ENCODE assay signal across 29 mouse cellular contexts in the genomic region with DNA sequence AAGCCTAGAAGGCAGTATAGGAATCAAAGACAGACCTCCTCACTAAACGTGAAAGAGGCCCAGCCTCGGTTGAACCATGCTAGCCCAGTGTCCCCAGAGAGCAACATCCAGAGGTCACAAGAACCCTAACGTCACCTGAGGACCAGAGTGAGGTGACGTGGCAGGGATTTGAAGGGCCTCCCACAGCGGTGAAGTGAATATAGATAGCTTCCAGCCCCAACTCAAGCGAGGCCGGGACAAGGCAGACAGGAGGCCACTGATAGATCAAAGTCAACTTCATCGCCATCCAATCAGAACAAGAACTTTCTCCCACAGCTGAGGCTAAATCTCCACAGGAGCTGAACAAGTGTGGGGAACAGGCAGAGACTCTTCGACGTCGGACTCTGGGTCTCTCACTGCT. TPM values are rescaled to one million over a fixed set of nuclear protein-coding genes. Genes with fewer than 3 reads are reported as not detected.
A peak's percentile ranks its signal among the peaks of the same experiment; 100 is the strongest.
DNase-seq lines count a peak whose midpoint lies in the region; ATAC-seq and TF ChIP-seq lines count a peak whose summit lies in the region.
"Had no signal": no experiment of that assay in that cellular context is flagged by ENCODE, and none has a peak within 500 bp of the region (broad histone marks: within the 10 kb centered on the region; RNA-seq: fewer than 3 reads in every experiment).

No protein-coding gene starts in this region.

- H3K4me3 ChIP-seq in hindbrain, embryonic 13.5 days: no peak overlapping the region
- no peak overlapping the region for H3K4me3 ChIP-seq in hindbrain, embryonic 11.5 days (ENCODE audit: low read depth, low read length)
- no peak overlapping the region for H3K4me3 ChIP-seq in spleen, adult 2 months (ENCODE audit: extremely low read depth, insufficient read depth, insufficient read length)
- H3K4me3 ChIP-seq in neural tube, embryonic 15.5 days (replicated peaks): no peak overlapping the region
- H3K4me3 ChIP-seq in kidney, embryonic 14.5 days (ENCODE audit: low read length): no peak overlapping the region
- H3K4me3 ChIP-seq: forebrain, embryonic 12.5 days; gastrocnemius, adult 2 months; heart, embryonic 10.5 days; intestine, embryonic 15.5 days; limb, embryonic 13.5 days; midbrain, embryonic 10.5 days had no signal

- no peaks in the 10 kb centered on the region for H3K9me3 ChIP-seq in hindbrain, embryonic 13.5 days
- H3K9me3 ChIP-seq in hindbrain, embryonic 11.5 days (ENCODE audit: control insufficient read depth, low read length): no peaks in the 10 kb centered on the region
- H3K9me3 ChIP-seq in neural tube, embryonic 15.5 days (replicated peaks): no peaks in the 10 kb centered on the region
- no peaks in the 10 kb centered on the region for H3K9me3 ChIP-seq in kidney, embryonic 14.5 days (ENCODE audit: control insufficient read depth, low read length)
- H3K9me3 ChIP-seq: forebrain, embryonic 12.5 days; heart, embryonic 10.5 days; intestine, embryonic 15.5 days; limb, embryonic 13.5 days; midbrain, embryonic 10.5 days had no signal

- TF ChIP-seq POLR2A in spleen, adult 2 months (IDR thresholded peaks at IDR 0.05; ENCODE audit: low read depth, low read length): no peak

- no peak overlapping the region for H3K9ac ChIP-seq in hindbrain, embryonic 13.5 days
- no peak overlapping the region for H3K9ac ChIP-seq in hindbrain, embryonic 11.5 days (ENCODE audit: low read depth, low read length)
- no peak overlapping the region for H3K9ac ChIP-seq in neural tube, embryonic 15.5 days (replicated peaks)
- H3K9ac ChIP-seq in kidney, embryonic 14.5 days (ENCODE audit: low read depth, low read length): no peak overlapping the region
- H3K9ac ChIP-seq: forebrain, embryonic 12.5 days; intestine, embryonic 15.5 days; limb, embryonic 13.5 days; liver, embryonic 14.5 days had no signal

- no peaks in the 10 kb centered on the region for H3K36me3 ChIP-seq in hindbrain, embryonic 13.5 days
- H3K36me3 ChIP-seq in hindbrain, embryonic 11.5 days (ENCODE audit: control insufficient read depth, insufficient read depth, low read length): no peaks in the 10 kb centered on the region
- H3K36me3 ChIP-seq in spleen, adult 2 months (ENCODE audit: control insufficient read depth, insufficient read depth, low read length): no peaks in the 10 kb centered on the region
- no peaks in the 10 kb centered on the region for H3K36me3 ChIP-seq in neural tube, embryonic 15.5 days
- no peaks in the 10 kb centered on the region for H3K36me3 ChIP-seq in kidney, embryonic 14.5 days (ENCODE audit: control insufficient read depth, insufficient read depth, low read length)
- H3K36me3 ChIP-seq: forebrain, embryonic 12.5 days; heart, embryonic 10.5 days; intestine, embryonic 15.5 days; limb, embryonic 13.5 days; midbrain, embryonic 10.5 days had no signal

- H3K4me2 ChIP-seq in hindbrain, embryonic 13.5 days: no peak overlapping the region
- H3K4me2 ChIP-seq in hindbrain, embryonic 11.5 days (replicated peaks; ENCODE audit: low read depth, low read length): no peak overlapping the region
- no peak overlapping the region for H3K4me2 ChIP-seq in neural tube, embryonic 15.5 days
- H3K4me2 ChIP-seq in kidney, embryonic 14.5 days (replicated peaks; ENCODE audit: low read depth, low read length): no peak overlapping the region
- H3K4me2 ChIP-seq: forebrain, embryonic 12.5 days; intestine, embryonic 15.5 days; limb, embryonic 13.5 days had no signal

- peaks cover 30% of the 10 kb centered on the region for H3K4me1 ChIP-seq in hindbrain, embryonic 13.5 days (replicated peaks)
- H3K4me1 ChIP-seq in hindbrain, embryonic 11.5 days (replicated peaks; ENCODE audit: control insufficient read depth, insufficient read depth, low read length): peaks cover 5% of the 10 kb centered on the region
- peaks cover 48% of the 10 kb centered on the region for H3K4me1 ChIP-seq in spleen, adult 2 months (ENCODE audit: control insufficient read depth, insufficient read depth, insufficient read length)
- peaks cover 40% of the 10 kb centered on the region for H3K4me1 ChIP-seq in neural tube, embryonic 15.5 days
- peaks cover 35% of the 10 kb centered on the region for H3K4me1 ChIP-seq in kidney, embryonic 14.5 days (ENCODE audit: control insufficient read depth, insufficient read depth, low read length)

- no peak for DNase-seq in hindbrain, embryonic 11.5 days (ENCODE audit: low spot score)
- DNase-seq in spleen, adult 2 months (ENCODE audit: low read depth in 1 of 2, low spot score in 2 of 2): no peak
- DNase-seq in spleen, adult 18-20 months: no peak
- DNase-seq in heart, postnatal 4 days: no peak
- DNase-seq: adrenal gland, adult 2 months; cerebellum, adult 9-10 months; gastrocnemius, adult 2 months had no signal

- TF ChIP-seq CTCF in spleen, adult 2 months (IDR thresholded peaks at IDR 0.05; ENCODE audit: extremely low read depth, insufficient read depth, insufficient read length, insufficient replicate concordance): no peak

- 0 out of 2 replicates have a peak, but pooled peaks cover 5% of the 10 kb centered on the region for H3K27me3 ChIP-seq in hindbrain, embryonic 13.5 days
- no peaks in the 10 kb centered on the region for H3K27me3 ChIP-seq in hindbrain, embryonic 11.5 days (ENCODE audit: control insufficient read depth, insufficient read depth, low read length)
- H3K27me3 ChIP-seq in spleen, adult 2 months (ENCODE audit: control insufficient read depth, insufficient read depth, low read length): no peaks in the 10 kb centered on the region
- H3K27me3 ChIP-seq in neural tube, embryonic 15.5 days (replicated peaks): no peaks in the 10 kb centered on the region; the same call in 1 of the 2 replicates
- no peaks in the 10 kb centered on the region for H3K27me3 ChIP-seq in kidney, embryonic 14.5 days (ENCODE audit: control insufficient read depth, insufficient read depth, low read length)
- H3K27me3 ChIP-seq: intestine, embryonic 15.5 days had no signal

- peak overlapping the region; percentile 55 for H3K27ac ChIP-seq in hindbrain, embryonic 13.5 days
- no peak overlapping the region for H3K27ac ChIP-seq in hindbrain, embryonic 11.5 days (ENCODE audit: low read depth, low read length)
- H3K27ac ChIP-seq in spleen, adult 2 months (ENCODE audit: insufficient read depth, low read length): peak overlapping the region; percentile 97
- peak overlapping the region; percentile 60 for H3K27ac ChIP-seq in neural tube, embryonic 15.5 days (replicated peaks)
- H3K27ac ChIP-seq in kidney, embryonic 14.5 days (ENCODE audit: low read depth, low read length): no peak overlapping the region
- H3K27ac ChIP-seq: forebrain, embryonic 12.5 days; gastrocnemius, adult 2 months; intestine, embryonic 15.5 days; kidney, postnatal 0 days; limb, embryonic 13.5 days; liver, embryonic 14.5 days; macrophage; stomach, postnatal 0 days had no signal

- ATAC-seq in hindbrain, embryonic 13.5 days (ENCODE audit: low FRiP score): no peak
- ATAC-seq in hindbrain, embryonic 11.5 days (ENCODE audit: low FRiP score): no peak
- no peak for ATAC-seq in neural tube, embryonic 15.5 days (ENCODE audit: low FRiP score)
- no peak for ATAC-seq in kidney, embryonic 14.5 days (ENCODE audit: low FRiP score, low TSS enrichment)
- ATAC-seq: intestine, embryonic 15.5 days had no signal

- WGBS in hindbrain, embryonic 13.5 days: 79% methylated on average over 11 of the region's 11 CpGs
- 85% methylated on average over 11 of the region's 11 CpGs for WGBS in hindbrain, embryonic 11.5 days
- WGBS in spleen, adult 2 months: 60% methylated on average over 11 of the region's 11 CpGs
- 74% methylated on average over 11 of the region's 11 CpGs for WGBS in neural tube, embryonic 15.5 days
- WGBS in kidney, embryonic 14.5 days: 83% methylated on average over 11 of the region's 11 CpGs

RNA-seq across cellular contexts. Expression of a gene that starts 28.2 kb away (rescaled TPM):
- polyA plus RNA-seq in hindbrain, embryonic 13.5 days (2015; fragmentation: Nextera tagmentation; extraction: Ambion mirVana): 343 and 348 TPM in 2 replicates
- polyA plus RNA-seq in hindbrain, embryonic 11.5 days (2014; fragmentation: Nextera tagmentation; extraction: Ambion mirVana): 270 and 300 TPM in 2 replicates
- polyA plus RNA-seq in spleen, adult 2 months (2012; rRNA removed): 309 and 372 TPM in 2 replicates
- polyA plus RNA-seq in neural tube, embryonic 15.5 days (2015; fragmentation: Nextera tagmentation; extraction: Ambion mirVana): 414 and 416 TPM in 2 replicates
- total RNA-seq in heart, postnatal 4 days (2021): 100 to 1,000 TPM; 132 to 145 TPM
- 431 and 487 TPM in 2 replicates for polyA plus RNA-seq in kidney, embryonic 14.5 days (2014; fragmentation: Nextera tagmentation; extraction: Ambion mirVana)

RNA-seq across cellular contexts. Expression of a gene that starts 28.3 kb away (rescaled TPM):
- 58.2 and 58.7 TPM in 2 replicates for polyA plus RNA-seq in hindbrain, embryonic 13.5 days (2015; fragmentation: Nextera tagmentation; extraction: Ambion mirVana)
- 44.0 and 47.2 TPM in 2 replicates for polyA plus RNA-seq in hindbrain, embryonic 11.5 days (2014; fragmentation: Nextera tagmentation; extraction: Ambion mirVana)
- polyA plus RNA-seq in spleen, adult 2 months (2012; rRNA removed): 17.9 and 23.4 TPM in 2 replicates
- 54.0 and 58.6 TPM in 2 replicates for polyA plus RNA-seq in neural tube, embryonic 15.5 days (2015; fragmentation: Nextera tagmentation; extraction: Ambion mirVana)
- total RNA-seq in heart, postnatal 4 days (2021): 10 to 100 TPM; 65.0 to 65.1 TPM
- 50.3 and 62.5 TPM in 2 replicates for polyA plus RNA-seq in kidney, embryonic 14.5 days (2014; fragmentation: Nextera tagmentation; extraction: Ambion mirVana)

RNA-seq across cellular contexts. Expression of a gene that starts 59.0 kb away (rescaled TPM):
- polyA plus RNA-seq in hindbrain, embryonic 13.5 days (2015; fragmentation: Nextera tagmentation; extraction: Ambion mirVana): not detected in 2 replicates
- not detected in 2 replicates for polyA plus RNA-seq in hindbrain, embryonic 11.5 days (2014; fragmentation: Nextera tagmentation; extraction: Ambion mirVana)
- polyA plus RNA-seq in spleen, adult 2 months (2012; rRNA removed): not detected in 2 replicates
- not detected in 2 replicates for polyA plus RNA-seq in neural tube, embryonic 15.5 days (2015; fragmentation: Nextera tagmentation; extraction: Ambion mirVana)
- total RNA-seq in heart, postnatal 4 days (2021): not detected
- not detected in 2 replicates for polyA plus RNA-seq in kidney, embryonic 14.5 days (2014; fragmentation: Nextera tagmentation; extraction: Ambion mirVana)
- total RNA-seq: adrenal gland, adult 2 months; gastrocnemius, adult 2 months; layer of hippocampus, adult 18-20 months; layer of hippocampus, postnatal 25 days; left cerebral cortex, postnatal 10 days; midbrain, postnatal 0 days had no signal
- polyA plus RNA-seq: adrenal gland, adult 2 months; cortical plate, adult 2 months; embryonic facial prominence, embryonic 11.5 days; forebrain, embryonic 12.5 days; gonadal fat pad, adult 2 months; heart, postnatal 0 days; intestine, embryonic 15.5 days; kidney, postnatal 0 days; limb, embryonic 13.5 days; liver, embryonic 14.5 days; lung, embryonic 16.5 days; macrophage; midbrain, embryonic 10.5 days; midbrain, postnatal 0 days; neural tube, embryonic 11.5 days had no signal

Comparison
In these comparisons a context has a peak if more than half of its experiments do, and no peak if none do; other contexts are left out.
1. H3K27ac ChIP-seq: peak in hindbrain, embryonic 13.5 days (single experiment), spleen, adult 2 months (single experiment) and neural tube, embryonic 15.5 days (single experiment); none in hindbrain, embryonic 11.5 days (single experiment) and kidney, embryonic 14.5 days (single experiment).